Mouse (Mus musculus) CH12.LX (cell line): ENCODE measurements at regions not wholly inside any gene's neighbourhood (a gene's known extent, or its start where the extent isn't known, plus 50 kb on each side); places are given as distances from the start of the nearest gene placed in this dataset.

ENCODE experiments used
- CTCF ChIP-seq, 2 experiments: IDR thresholded peaks in 1 of 2; conservative IDR thresholded peaks in 1 of 2; 2 replicates each; pipeline ENCODE4 v1.5.1; 2011 to 2012; ENCODE audit warnings: low read depth in 2 of 2, low read length in 2 of 2, improper control_type of control experiment in 1 of 2, inconsistent platforms in 1 of 2, mild to moderate bottlenecking in 1 of 2, moderate library complexity in 1 of 2
- E2F4 ChIP-seq: IDR thresholded peaks from 2 replicates; pipeline ENCODE4 v1.6.1; 2011; ENCODE audit warnings: low read depth, low read length, improper control_type of control experiment; ENCODE audit not compliant: insufficient replicate concordance
- ETS1 ChIP-seq: conservative IDR thresholded peaks from 2 replicates; pipeline ENCODE4 v1.6.1; 2012; ENCODE audit warnings: low read depth, mild to moderate bottlenecking, inconsistent platforms, low read length, improper control_type of control experiment, moderate library complexity
- MAX ChIP-seq: IDR thresholded peaks from 2 replicates; pipeline ENCODE4 v1.6.1; 2011; ENCODE audit warnings: low read length, improper control_type of control experiment
- MAZ ChIP-seq: IDR thresholded peaks from 2 replicates; pipeline ENCODE4 v1.6.1; 2012; ENCODE audit warnings: low read depth, mild to moderate bottlenecking, inconsistent platforms, low read length, improper control_type of control experiment, moderate library complexity
- POLR2A ChIP-seq: IDR thresholded peaks from 2 replicates; pipeline ENCODE4 v1.6.1; 2011; ENCODE audit warnings: low read depth, mild to moderate bottlenecking, improper control_type of control experiment, low read length
- POLR2AphosphoS2 ChIP-seq: IDR thresholded peaks from 2 replicates; pipeline ENCODE4 v1.6.1; 2011; ENCODE audit warnings: low read depth, low read length, improper control_type of control experiment
- USF2 ChIP-seq: conservative IDR thresholded peaks from 2 replicates; pipeline ENCODE4 v1.6.1; 2011; ENCODE audit warnings: low read depth, low read length, improper control_type of control experiment

GRCm38 (mm10) chr9:120754151-120754550 lies 174.9 kb upstream of the Ctnnb1 start:
- no peak for TF ChIP-seq E2F4
- no peak for TF ChIP-seq CTCF (conservative IDR thresholded peaks at IDR 0.05 in 1 of 2, IDR thresholded peaks at IDR 0.05 in 1 of 2; ENCODE audit: low read depth in 2 of 2, low read length in 2 of 2)
- TF ChIP-seq POLR2AphosphoS2 = no peak
- no peak for TF ChIP-seq POLR2A
- no peak for TF ChIP-seq ETS1
- TF ChIP-seq MAX = no peak
- no peak for TF ChIP-seq MAZ
- TF ChIP-seq USF2 = no peak
